Mouse (Mus musculus): ENCODE measurements at regions not wholly inside any gene's neighbourhood (a gene's known extent, or its start where the extent isn't known, plus 50 kb on each side); places are given as distances from the start of the nearest gene placed in this dataset.
"Not testable (repeated sequence)": the region's sequence is repeated elsewhere in the genome, so short reads cannot be mapped to it uniquely, and the experiment has no call there.

GRCm38 (mm10) chr4:67378632-67379031 lies 551.2 kb downstream of the Tlr4 start:
- DNase-seq (ENCODE audit: low read depth, low spot score): no peak

DNA sequence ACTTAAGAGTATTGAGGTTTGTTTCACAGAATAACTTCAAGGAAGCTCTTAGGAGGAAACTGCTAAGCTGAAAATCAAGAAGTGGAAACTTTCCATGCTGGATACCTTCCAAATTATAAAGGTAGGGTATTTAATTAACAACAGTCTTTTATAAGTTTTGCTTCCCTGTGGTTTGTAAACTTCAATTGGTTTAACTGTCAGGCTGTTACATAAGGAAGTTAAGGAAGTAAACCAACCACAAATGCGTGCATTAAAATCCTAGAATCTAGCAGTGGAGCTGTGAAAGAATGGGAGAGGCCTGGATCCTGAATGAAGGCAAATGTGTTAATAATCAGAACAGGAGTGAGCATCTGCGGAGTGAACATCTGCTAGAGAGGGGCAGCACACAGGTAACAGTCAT lies 560.5 kb downstream of the Tlr4 start:
- DNase-seq (ENCODE audit: low read depth, low spot score): no peak

GRCm38 (mm10) chr4:67402977-67403376 lies 575.6 kb downstream of the Tlr4 start:
- no peak for DNase-seq (ENCODE audit: low read depth, low spot score)

DNA sequence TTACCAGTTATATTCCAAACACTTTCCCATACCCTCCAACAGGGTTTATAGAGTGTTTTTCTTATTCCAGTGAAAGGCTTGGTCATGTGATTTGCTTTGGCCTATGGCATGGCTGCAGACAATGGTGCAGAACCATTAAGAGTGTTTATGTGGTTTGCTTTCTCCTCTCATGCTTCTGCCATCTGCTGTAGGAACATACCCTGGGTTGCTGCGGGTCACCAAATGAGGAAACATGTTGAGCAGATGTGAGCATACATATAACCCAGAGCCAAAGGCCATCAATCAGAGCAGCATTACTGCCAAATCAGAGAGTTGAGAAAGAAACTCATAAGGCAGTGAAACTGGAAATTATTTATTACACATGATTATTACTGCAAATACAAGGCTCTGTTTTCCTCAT lies 596.7 kb downstream of the Tlr4 start:
- no peak for DNase-seq (ENCODE audit: low read depth, low spot score)

DNA sequence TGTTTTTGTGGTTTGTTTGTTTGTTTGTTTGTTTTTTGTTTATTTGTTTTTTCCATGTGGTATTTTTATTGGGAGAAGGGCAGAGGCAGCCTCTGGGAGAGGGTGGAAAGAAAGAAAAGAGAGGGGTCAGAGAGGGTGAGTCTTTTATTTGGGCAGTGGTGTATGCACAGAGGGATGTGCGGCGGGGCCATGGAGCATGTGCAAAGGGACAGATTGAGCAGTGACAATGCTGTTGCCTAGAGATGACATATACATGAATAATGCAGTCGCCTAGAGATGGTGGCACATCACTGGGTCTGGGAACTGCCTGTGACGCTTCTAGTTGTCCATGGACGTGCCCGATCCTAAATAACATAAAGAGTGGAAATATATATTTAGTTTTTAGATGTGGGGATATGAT lies 598.3 kb downstream of the Tlr4 start:
- no peak for DNase-seq (ENCODE audit: low read depth, low spot score)

DNA sequence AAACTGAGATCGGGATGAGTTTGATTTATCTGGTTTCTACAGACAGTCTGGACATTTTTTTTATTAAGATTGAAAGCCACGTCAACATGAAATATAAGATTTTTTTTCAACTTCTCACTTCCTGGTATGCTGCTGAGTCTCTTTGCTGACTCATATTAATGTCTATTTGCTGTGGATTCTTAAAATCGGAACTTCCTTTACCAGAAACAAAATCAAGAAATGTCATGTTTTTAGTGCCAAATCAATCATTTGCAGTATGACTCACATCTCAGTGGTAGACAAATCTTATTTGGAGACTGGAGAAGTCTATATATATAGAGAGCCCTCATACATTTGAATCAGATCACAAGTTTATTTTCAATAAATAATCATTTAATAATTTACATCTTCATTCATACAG lies 620.5 kb downstream of the Tlr4 start:
- peak; percentile 2 for DNase-seq (ENCODE audit: low read depth, low spot score)

- DNase-seq (ENCODE audit: low read depth, low spot score): not testable (repeated sequence)
Observed at GRCm38 (mm10) chr4:67459871-67460270, 632.5 kb downstream of the Tlr4 start.

GRCm38 (mm10) chr4:67473034-67473433 lies 645.6 kb downstream of the Tlr4 start:
- DNase-seq (ENCODE audit: low read depth, low spot score): no peak

DNA sequence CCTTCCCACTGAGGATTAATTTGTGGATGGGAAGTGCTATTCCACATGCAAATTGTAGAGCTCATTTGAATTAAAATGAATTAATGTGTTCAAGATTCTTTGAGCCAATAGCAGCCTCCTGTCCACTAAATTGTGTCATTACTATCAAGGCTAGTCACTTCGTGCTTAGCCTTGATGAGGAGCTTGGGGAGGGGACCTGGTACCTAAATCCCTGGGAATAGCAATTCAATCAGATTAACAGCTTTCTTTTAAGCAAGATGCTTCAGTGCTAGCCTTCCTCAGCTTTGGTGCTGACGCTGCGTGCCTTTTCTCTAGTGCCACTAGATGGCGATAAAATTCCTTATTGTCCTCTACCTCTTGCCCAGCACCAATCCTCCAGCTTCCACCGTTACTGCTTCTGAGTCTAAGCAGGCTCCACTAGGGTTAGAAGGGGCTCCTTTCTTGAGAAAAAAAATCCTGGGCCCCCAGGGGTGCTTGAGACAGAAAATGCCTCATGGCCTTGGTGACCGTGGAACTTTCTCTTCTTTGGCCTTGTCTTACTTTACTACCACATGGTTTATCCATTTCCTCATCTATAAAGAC lies 650.0 kb downstream of the Tlr4 start:
- DNase-seq (ENCODE audit: low read depth, low spot score): peak; percentile 94

- peak; percentile 58 for DNase-seq (ENCODE audit: low read depth, low spot score)
Observed at GRCm38 (mm10) chr4:67478081-67478480, 650.7 kb downstream of the Tlr4 start.

DNA sequence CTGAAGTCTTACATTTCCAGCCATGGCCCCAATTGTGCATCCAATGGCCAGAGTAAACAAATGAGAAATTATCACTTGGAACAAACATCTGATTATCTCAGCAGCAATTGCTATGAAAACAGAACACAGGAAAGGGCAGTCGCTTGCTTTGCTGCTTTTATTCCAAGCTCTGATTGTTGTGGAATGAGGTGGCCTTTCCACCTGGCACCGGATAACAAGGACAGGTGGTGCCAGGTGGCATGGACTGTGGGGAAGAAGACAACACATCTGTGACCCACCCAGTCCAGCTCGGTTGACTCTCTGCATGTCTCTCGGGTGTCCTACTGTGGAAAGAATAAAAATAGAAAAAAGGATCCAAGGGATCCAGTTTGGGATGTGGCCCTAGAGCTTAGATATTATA lies 694.9 kb downstream of the Tlr4 start:
- peak; percentile 98 for DNase-seq (ENCODE audit: low read depth, low spot score)

GRCm38 (mm10) chr4:67523158-67523557 lies 695.8 kb downstream of the Tlr4 start:
- peak; percentile 35 for DNase-seq (ENCODE audit: low read depth, low spot score)

GRCm38 (mm10) chr4:67529586-67529985 lies 702.2 kb downstream of the Tlr4 start:
- peak; percentile 74 for DNase-seq (ENCODE audit: low read depth, low spot score)

DNA sequence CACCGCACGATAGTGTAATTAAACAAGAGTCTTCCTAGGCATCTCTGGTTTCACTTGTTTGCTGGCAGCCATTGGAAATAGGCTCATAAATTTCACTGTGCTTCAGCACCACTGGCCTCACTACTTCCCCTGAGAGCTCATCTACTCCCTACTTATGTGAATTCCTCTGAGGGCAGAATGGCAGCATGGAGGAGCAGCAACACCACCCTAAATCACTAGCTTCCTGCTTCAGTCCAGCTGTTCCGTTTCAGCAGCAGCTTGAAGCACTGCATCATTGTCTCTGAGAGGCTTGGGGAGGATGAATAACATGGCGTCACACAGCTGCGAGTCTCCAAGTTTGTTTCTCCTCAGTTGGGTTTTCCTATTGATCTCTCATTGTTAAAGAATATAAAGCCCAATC lies 712.1 kb downstream of the Tlr4 start:
- DNase-seq (ENCODE audit: low read depth, low spot score): no peak

- no peak for DNase-seq (ENCODE audit: low read depth, low spot score)
Observed at GRCm38 (mm10) chr4:67546013-67546412, 718.6 kb downstream of the Tlr4 start.

- DNase-seq (ENCODE audit: low read depth, low spot score): peak; percentile 50
Observed at GRCm38 (mm10) chr4:67547957-67548356, 720.6 kb downstream of the Tlr4 start.

- DNase-seq (ENCODE audit: low read depth, low spot score): no peak
Observed at GRCm38 (mm10) chr4:67553511-67553910, 726.1 kb downstream of the Tlr4 start.

GRCm38 (mm10) chr4:67574816-67575215 lies 747.4 kb downstream of the Tlr4 start:
- DNase-seq (ENCODE audit: low read depth, low spot score): peak; percentile 51

- DNase-seq (ENCODE audit: low read depth, low spot score): peak; percentile 38
Observed at GRCm38 (mm10) chr4:67589501-67589900, 762.1 kb downstream of the Tlr4 start.

DNA sequence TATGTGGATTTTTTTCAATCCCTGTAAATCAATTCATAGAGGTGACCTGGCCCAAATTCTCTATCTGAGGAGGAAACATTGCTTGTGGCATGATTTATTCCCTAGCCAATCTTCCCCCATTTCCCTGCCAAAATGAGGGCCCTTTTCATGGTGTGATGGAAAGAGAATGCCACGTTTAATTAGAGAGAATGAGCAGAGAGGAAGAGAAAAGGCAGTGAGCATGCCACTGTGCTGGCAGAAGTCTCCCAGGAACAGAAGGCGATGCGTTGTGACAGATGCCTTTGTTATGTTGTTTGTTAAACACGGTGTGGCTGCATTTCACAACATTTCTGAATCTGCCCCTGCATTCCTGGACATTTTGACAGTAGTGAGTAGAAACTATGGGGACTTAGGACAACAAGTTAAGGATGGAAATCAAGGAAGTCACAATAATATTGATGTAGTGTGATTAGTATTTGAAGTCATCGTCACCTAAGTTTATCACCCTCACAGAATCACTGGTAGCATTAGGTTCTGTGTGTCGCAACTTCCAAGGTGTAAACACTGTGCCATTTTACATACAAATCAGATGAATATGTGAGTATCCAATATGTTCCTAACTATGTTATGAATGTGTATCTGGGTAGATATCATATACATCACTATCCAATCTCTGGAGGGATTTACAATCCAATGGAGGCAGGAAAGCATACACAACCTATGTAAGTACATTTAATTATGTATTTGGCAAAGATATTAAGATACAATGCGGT lies 762.8 kb downstream of the Tlr4 start:
- DNase-seq (ENCODE audit: low read depth, low spot score): peak; percentile 99

DNA sequence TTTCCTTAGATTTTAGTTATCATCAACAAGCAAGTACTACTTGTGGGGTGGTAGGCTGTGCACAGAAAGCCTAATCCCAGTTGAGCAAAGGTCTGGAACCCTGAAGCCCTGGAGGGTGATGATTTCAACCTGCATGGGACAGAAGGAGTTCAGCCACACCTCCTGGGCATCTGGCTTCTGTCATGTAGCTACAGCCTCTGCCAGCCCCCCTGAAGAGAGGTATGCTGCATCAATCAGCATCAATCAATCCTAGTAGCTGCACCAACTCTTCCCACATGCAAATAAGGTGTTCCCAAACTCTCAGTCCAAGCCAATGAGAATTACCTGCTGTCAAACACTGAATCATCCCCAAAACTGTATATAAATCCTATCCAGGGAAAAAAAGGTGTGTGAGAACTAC lies 779.8 kb downstream of the Tlr4 start:
- DNase-seq (ENCODE audit: low read depth, low spot score): no peak

- DNase-seq (ENCODE audit: low read depth, low spot score): peak; percentile 24
Observed at GRCm38 (mm10) chr4:67614486-67615067, 787.2 kb downstream of the Tlr4 start.

DNA sequence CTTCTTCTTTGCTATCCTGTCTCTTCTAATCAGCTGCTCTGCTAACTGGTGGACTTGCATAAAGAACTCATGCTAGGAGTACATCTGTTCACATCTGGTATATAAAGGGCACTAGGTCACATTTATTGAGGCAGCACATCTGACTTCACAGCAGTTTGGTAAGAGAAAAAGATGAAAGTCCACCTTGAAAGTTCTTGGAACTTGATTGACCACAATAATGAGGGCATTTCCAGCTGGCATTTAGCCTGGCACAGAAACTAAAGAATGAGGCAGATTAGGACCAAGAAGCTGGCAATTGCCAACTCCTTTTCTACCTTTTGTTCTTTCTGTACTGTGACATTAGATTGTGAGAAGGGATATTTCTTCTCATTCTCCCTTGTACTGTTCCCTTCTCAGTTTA lies 799.3 kb downstream of the Tlr4 start:
- peak; percentile 15 for DNase-seq (ENCODE audit: low read depth, low spot score)

Measured in brain, adult 2 months (tissue).